Mouse (Mus musculus): ENCODE data around the gene Gorasp2.

GRCm38 (mm10) chr2:70690195-70690594, 28.8 kb downstream of the Gorasp2 start:
- no peak for TF ChIP-seq CTCF (IDR thresholded peaks at IDR 0.05)
- TF ChIP-seq POLR2A (IDR thresholded peaks at IDR 0.05; ENCODE audit: insufficient read depth, low read depth, low read length), result no peak
- TF ChIP-seq EP300 (IDR thresholded peaks at IDR 0.05; ENCODE audit: insufficient read depth, low read depth, low read length), result no peak
